Mouse (Mus musculus) thymus, postnatal 25 days (tissue): Measurements from ENCODE around the gene Kif1b.

Experiments
- DNase-seq: peaks from one replicate; pipeline ENCODE4 v3.0.0; 2022

Kif1b gene

GRCm38 (mm10) chr4:149307596-149308490, at the start of gene Kif1b:
Gene Kif1b (minus strand): TSS chr4:149307693.
- peak; percentile 99 for DNase-seq

- no peak for DNase-seq
These were observed 47.2 kb upstream of the Kif1b start for GRCm38 (mm10) chr4:149354671-149355070.

GRCm38 (mm10) chr4:149351596-149352150, 44.2 kb upstream of the Kif1b start:
- no peak for DNase-seq

- no peak for DNase-seq
These were observed 41.5 kb upstream of the Kif1b start for GRCm38 (mm10) chr4:149348963-149349362.

GRCm38 (mm10) chr4:149345873-149346272, 38.4 kb upstream of the Kif1b start:
- DNase-seq = no peak

- no peak for DNase-seq
These were observed 36.8 kb upstream of the Kif1b start for GRCm38 (mm10) chr4:149344311-149344710.

GRCm38 (mm10) chr4:149340680-149341079, 33.2 kb upstream of the Kif1b start:
- DNase-seq = no peak

- no peak for DNase-seq
These were observed 32.1 kb upstream of the Kif1b start for GRCm38 (mm10) chr4:149339426-149340214.

- DNase-seq = no peak
These were observed 30.6 kb upstream of the Kif1b start for GRCm38 (mm10) chr4:149338137-149338536.

- DNase-seq = no peak
These were observed 29.9 kb upstream of the Kif1b start for GRCm38 (mm10) chr4:149337353-149337752.

- DNase-seq = no peak
These were observed 28.8 kb upstream of the Kif1b start for GRCm38 (mm10) chr4:149336302-149336701.

GRCm38 (mm10) chr4:149334881-149335280, 27.4 kb upstream of the Kif1b start:
- no peak for DNase-seq

GRCm38 (mm10) chr4:149332726-149333125, 25.2 kb upstream of the Kif1b start:
- no peak for DNase-seq

GRCm38 (mm10) chr4:149330495-149330894, 23.0 kb upstream of the Kif1b start:
- DNase-seq = no peak

- no peak for DNase-seq
These were observed 21.2 kb upstream of the Kif1b start for GRCm38 (mm10) chr4:149328735-149329134.

GRCm38 (mm10) chr4:149327281-149327680, 19.8 kb upstream of the Kif1b start:
- DNase-seq = no peak

- DNase-seq = no peak
These were observed 18.1 kb upstream of the Kif1b start for GRCm38 (mm10) chr4:149325411-149326162.

GRCm38 (mm10) chr4:149323730-149324129, 16.2 kb upstream of the Kif1b start:
- DNase-seq = no peak

- DNase-seq = no peak
These were observed 15.2 kb upstream of the Kif1b start for GRCm38 (mm10) chr4:149322718-149323117.

GRCm38 (mm10) chr4:149322286-149322685, 14.8 kb upstream of the Kif1b start:
- DNase-seq = peak; percentile 8

- DNase-seq = no peak
These were observed 11.6 kb upstream of the Kif1b start for GRCm38 (mm10) chr4:149319088-149319487.

GRCm38 (mm10) chr4:149317387-149317786, 9.9 kb upstream of the Kif1b start:
- no peak for DNase-seq
